Mouse (Mus musculus) olfactory bulb, adult 2 months (tissue): ENCODE measurements at regions not wholly inside any gene's neighbourhood (a gene's known extent, or its start where the extent isn't known, plus 50 kb on each side); places are given as distances from the start of the nearest gene placed in this dataset.

Experiments
- CTCF ChIP-seq: fragments of 200-500 bp; IDR thresholded peaks from 2 replicates; pipeline ENCODE4 v1.5.1; 2012; ENCODE audit warnings: low read depth, mild to moderate bottlenecking, low read length, moderate library complexity; ENCODE audit not compliant: insufficient read depth
- POLR2A ChIP-seq: fragments of 200-500 bp; IDR thresholded peaks from 2 replicates; pipeline ENCODE4 v1.6.1; 2012; ENCODE audit warnings: mild to moderate bottlenecking, low read depth, low read length, moderate library complexity; ENCODE audit not compliant: insufficient read depth

DNA sequence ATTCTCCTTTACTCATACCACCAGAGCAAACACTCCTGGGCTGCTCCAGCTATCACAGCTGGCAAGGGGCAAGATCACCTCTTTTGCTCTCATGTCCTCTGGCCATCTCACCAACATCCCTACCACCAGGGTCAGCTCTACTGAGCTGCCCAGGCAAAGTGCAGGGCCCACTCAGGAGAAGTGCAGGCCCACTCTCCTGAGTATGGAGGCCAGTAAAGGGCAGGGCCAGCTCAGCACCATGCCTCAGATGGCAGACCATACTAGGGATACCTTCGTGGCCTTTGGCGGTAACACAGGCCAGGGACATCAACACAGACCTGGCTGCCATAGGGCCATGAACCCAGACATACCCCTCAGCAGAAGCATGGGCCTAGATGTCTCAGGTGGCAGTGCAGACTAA lies 101.9 kb upstream of the Abcb5 start:
- TF ChIP-seq CTCF (no peak), POLR2A (no peak)
